Mouse (Mus musculus) urinary bladder, postnatal 4 days (tissue): ENCODE results near the gene B4galnt2.

Experiments
- DNase-seq, 2 experiments: peaks; one replicate each; pipeline ENCODE4 v3.0.0; 2021 to 2022; ENCODE audit warnings: low spot score in 2 of 2

Gene B4galnt2

DNA sequence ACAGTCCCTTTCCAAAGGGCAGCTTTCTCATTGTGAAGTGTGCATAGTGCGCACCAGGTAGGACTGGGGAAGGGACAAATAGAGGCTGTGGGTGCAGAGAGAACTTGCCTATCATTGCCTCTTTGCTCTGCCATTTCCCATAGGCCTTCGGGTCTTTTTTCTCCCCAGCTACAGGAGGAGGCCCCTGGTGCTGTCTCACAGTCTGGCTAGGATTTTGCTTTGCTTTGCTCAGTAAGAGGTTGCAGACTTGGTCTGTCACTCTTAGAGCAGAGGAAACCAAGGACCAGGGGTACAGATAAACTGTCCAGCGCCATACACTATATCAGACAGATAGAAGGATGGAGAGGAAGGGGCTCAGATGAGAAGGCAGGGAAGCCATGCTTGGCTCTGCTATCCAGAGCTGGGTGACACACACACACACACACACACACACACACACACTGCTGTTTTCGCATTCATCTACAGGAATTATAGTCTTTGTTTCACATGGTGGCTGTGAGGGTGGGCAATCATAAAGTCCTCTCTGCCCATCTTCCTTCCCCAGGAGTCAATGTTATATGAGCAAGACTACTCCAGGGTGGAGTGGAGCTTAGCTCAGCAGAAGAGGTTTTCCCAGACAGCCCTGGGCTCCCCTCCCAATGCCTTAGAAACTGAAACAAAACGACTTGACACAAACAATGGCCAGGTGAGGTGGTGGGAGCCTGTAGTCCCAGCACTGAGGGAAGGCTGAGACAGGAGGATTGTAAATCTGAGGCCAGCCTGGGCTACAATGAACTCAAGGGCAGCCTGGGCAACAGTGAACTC is 73.8 kb downstream of the B4galnt2 start:
- no peak for DNase-seq

DNA sequence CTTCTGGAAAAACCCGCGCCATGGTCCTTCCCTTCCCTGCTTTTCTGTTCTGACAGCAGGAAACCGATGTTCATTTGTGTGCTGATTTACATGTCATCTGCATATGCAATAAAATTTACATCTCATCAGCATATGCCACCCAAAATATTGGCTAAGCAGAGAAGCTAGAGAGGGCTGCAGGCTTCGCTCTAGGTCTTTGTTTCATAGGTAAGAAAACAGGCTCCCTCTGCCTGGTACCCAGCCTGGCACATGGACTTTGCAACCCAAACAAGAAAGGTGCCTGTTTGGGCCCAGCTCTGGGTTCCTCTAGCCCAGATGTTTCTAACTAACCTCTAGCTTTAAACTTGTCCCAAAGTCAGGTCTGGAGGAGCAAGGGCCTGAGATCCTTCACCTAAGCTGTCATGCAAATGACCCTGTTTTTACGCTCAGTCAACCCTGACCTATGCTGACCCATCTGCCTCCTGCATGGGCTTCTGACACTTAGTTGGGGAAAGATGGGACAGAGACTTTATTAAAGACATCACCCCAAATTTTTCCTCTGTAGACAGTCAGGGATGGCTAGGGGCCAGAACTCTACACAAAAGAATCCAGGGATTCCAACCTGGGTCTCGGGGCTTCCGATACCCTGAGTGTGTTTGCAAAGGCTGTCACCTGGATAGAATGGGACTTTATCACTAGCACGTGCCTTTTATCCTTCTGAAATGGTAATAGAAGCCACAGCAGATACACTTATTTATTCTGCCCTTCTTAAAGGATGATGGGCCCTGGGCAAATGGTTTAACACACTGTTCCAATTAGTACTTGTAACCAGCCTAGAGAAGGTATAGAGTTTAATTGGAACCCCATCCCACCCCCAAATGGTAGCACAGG is 75.5 kb downstream of the B4galnt2 start:
- no peak for DNase-seq

- no peak for DNase-seq
Observed at GRCm38 (mm10) chr11:95838598-95838997, 76.1 kb downstream of the B4galnt2 start.

- peak; percentile 74 to 85 for DNase-seq
Observed at GRCm38 (mm10) chr11:95837059-95837458, 77.6 kb downstream of the B4galnt2 start, which contains the start of gene Gngt2. Gene Gngt2, plus strand, starts transcription at chr11:95837216.

DNA sequence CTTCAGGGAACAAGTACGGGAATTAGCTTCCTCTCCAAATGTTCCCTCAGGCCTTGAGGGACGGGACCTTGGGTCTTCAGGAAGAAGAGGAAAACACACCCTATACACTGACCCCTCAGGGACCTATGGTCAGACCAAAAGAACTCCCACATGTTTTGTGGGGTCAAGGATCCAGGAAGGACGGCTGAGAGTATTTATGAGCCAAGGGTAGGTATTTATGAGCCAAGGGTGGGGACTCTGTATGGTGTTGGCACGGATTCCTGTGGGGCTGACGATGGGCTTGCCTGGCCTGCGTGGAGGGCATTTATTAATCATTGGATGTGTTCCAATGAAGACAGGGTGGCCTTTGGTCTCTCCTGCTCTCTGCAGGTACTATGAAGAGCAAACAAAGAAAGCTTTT is 78.3 kb downstream of the B4galnt2 start:
- DNase-seq: no peak

DNA sequence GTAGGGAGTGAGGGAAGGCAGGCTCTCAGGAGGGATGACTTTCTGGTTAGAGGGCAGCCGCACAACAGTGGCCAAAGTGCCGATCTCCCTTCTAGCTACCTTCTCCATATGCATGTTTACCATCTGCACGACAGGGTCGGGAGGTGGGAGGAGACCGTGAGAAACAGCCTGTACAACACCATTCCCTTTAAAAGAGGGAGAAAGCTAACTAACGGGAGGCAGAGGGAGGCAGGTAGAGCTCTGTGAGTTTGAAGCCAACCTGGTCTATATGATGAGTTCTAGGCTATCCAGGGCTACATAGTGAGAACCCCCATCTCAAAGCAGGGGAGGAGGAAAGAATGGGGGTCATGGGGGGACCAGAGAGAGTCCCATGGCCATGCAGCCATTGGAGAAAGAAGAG is 78.9 kb downstream of the B4galnt2 start:
- no peak for DNase-seq

DNA sequence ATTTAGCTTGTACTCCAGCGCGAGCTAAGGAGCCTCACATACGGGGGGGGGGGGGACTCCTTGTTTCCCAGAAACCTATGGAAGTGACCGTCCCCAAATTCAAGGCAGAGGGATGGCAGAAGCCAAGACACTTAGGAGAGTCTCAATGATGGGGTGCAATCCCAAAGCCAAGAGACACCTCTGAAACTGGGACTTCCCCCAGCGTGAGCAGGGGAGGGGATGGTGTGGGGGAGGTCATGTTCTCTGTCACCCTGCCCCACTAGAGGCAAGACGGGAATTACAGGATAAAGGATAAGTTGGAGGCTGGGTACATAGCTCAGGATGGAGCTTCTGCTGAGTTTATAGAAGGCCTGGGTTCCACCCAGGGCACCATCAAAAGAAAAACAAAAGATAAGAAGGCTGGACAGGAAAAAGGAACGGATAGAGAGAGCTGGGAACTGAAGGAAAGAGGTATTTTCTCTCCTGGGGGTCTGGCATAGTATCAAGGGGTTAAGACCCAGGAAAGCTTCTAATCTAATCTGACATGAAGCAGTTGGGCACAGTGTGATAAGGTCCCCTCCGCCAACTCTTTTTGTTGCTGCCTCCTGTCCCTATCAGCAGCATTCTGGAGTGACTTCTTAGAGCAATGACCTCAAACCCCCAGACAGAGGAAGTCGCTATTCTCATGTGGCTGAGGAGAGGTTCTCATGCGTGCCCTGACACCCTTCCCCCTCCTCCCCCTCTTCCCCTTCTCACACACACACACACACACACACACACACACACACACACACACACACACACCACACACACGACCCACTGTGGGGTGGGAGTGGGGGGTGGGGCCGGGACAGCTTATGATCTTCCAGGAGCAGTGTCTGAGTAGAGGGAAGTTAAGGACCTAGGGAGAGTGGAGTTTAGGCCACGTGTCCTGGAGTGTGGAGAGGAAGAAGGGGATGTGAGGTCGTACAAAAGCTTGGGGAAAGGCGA is 79.7 kb downstream of the B4galnt2 start:
- no peak for DNase-seq

DNA sequence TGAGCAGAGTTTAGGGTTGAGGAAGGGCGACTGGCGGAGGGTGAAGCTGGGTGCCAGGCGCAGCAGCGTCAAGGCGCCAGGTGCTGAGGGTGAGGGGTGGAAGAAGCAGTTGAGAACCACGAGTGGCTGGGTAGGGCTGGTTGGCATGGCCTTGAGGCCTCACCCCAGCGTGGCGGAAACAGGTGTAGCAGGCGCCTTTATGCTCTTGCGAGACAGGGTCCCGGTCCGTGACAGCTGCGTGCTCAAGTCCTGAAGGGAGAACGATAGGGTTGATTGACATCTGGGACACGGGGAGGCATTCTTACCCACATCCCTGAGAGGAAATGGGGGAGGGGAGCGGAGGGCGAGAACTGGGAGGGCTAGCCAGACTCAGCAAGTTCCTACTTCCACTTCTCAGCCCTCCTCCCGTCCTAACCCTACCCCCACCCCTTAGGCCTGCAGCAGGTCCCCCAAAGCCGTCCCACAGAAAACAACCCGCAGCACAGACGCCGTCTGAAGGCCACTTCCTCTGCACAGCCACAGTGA is 80.5 kb downstream of the B4galnt2 start:
- no peak for DNase-seq

- DNase-seq: no peak
Observed at GRCm38 (mm10) chr11:95833631-95834142, 81.0 kb downstream of the B4galnt2 start.

GRCm38 (mm10) chr11:95833006-95833570 is 81.6 kb downstream of the B4galnt2 start:
- DNase-seq: no peak

GRCm38 (mm10) chr11:95832129-95833005 is 82.3 kb downstream of the B4galnt2 start:
- DNase-seq: no peak

DNA sequence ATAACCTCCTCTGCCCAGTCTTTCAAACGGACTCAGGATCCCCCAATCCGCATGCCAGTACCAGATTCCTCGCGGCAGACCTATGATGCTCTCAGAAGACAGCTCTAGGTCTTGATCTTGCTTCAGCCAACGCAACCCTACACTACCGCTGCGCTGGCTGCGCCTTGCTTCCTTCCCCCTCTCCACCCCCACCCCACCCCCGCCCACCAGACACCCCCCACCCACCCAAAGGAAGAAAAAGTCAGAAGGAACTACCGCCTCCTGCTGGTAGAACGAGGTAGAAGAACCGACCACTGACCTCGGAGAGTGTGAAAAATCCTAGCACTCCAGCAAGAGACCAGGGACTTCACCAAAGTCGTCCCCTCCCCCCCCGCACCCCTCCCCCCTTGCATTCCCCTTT is 83.0 kb downstream of the B4galnt2 start:
- DNase-seq: no peak

- DNase-seq: no peak
Observed at GRCm38 (mm10) chr11:95831276-95831619, 83.4 kb downstream of the B4galnt2 start.

DNA sequence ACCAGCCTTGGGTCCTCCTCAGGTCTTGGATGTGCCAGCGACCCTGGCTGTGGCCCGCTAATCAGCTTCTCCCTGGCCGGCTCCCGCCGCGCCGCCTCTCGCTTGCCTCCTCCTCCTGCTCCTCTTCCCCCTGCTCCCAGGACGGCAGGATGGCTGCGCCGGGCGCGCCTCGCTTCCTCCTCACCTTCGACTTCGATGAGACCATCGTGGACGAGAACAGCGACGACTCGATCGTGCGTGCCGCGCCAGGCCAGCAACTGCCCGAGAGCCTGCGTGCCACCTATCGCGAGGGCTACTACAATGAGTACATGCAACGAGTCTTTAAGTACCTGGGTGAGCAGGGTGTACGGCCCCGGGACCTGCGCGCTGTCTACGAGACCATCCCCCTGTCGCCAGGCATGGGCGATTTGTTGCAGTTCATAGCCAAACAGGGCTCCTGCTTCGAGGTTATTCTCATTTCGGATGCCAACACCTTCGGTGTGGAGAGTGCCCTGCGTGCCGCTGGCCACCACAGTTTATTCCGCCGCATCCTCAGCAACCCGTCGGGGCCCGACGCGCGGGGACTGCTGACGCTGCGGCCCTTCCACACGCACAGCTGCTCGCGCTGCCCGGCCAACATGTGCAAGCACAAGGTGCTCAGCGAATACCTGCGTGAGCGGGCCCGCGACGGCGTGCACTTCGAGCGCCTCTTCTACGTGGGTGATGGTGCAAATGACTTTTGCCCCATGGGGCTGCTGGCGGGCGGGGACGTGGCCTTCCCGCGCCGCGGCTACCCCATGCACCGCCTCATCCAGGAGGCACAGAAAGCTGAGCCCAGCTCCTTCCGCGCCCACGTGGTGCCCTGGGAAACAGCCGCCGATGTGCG is 84.0 kb downstream of the B4galnt2 start:
- no peak for DNase-seq

DNA sequence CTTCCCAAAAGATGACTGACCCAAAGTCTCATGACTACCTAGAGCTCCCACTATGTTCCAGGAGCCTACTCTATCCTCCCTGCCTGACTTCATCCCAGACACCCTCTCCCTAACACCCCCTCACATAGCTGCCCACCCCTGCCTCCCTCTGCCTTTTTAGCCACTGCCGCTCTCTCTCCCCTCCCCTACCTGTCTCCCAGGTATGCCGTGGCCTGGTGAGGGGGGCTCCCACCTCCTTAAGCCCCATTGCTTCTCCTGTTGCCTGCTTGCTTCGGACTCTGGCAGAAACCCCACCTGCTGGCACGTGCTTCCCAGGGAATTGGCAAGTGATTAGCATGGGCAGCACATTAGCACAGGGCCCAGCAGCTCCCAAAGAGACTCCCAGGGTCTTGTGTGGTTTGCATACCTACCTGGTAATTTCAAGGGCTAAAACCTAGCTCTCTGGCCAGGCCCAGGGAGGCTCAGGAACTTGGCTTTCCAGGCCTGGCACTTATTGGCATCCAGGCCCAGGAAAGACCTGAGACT is 85.1 kb downstream of the B4galnt2 start:
- no peak for DNase-seq

DNA sequence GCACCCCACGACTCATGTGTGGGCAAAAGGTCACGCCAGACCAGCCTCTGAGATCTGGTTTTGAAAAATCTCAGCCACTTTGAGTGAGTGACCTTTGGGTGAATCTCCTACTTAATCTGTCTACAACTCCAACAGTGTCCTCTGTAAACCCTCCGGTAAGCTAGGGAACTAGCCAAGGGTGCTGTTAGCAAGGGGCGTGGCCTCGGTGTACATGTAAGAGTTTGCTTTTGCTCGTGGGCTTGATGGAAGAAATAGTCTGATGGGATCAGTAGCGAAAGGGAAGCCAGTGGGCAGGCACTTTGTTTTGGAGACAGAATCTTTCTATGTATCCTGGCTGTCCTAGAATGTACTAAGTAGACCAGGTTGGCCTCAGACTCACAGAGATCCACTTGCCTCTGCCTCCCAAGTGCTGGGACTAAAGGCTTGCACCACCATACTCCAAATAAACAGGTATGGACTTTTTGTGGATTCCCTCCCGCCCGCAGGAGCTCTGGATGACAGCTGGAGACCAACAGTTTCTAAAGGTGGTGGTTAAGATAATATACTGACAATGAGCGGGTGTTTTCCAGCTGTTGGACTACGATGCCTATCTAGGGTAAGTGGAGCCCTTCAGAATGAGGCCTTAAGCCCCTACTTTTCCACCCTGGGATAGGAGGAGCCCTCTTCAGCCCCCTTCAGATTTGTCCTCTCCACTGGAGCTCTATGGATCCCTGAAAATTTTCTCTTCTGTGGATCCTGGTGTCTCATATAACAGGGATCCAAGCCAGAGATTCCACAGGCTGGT is 86.3 kb downstream of the B4galnt2 start:
- DNase-seq: no peak

- DNase-seq: no peak
Observed at GRCm38 (mm10) chr11:95827464-95828085, 87.1 kb downstream of the B4galnt2 start.

DNA sequence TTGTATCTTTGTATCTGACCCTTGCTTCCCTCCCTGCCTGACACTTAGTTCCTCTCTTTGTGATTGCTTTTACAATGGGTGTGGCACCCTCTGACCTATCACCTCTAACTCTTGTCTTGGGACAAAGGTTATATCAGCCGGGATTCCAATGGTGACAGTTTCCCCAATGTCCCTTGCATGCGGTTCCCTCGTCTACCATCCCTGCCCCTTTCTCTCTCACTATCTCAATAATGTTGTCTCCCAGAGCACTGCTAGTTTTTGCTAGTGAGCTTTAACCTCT is 87.6 kb downstream of the B4galnt2 start:
- DNase-seq: no peak
